Mouse (Mus musculus) gastrocnemius, postnatal 4 days (tissue): ENCODE results near the gene Gm11020. TPM values are rescaled to one million over a fixed set of nuclear protein-coding genes. Genes with fewer than 3 reads are reported as not detected.
A peak's percentile ranks its signal among the peaks of the same experiment; 100 is the strongest.

ENCODE experiments used
- DNase-seq, 2 experiments: peaks; one replicate each; pipeline ENCODE4 v3.0.0; 2021 to 2022; ENCODE audit warnings: low spot score in 2 of 2, mixed read lengths in 2 of 2
- total RNA-seq, 2 experiments: library from RNA; stranded (reverse); gene quantifications; 2 replicates each; pipeline ENCODE4 v1.2.3; 2021

Gm11020 gene
- total RNA-seq, 2 experiments from 2014 or later: not detected

- no peak for DNase-seq
Observed at GRCm38 (mm10) chr8:104341678-104342077, 20.3 kb downstream of the Gm11020 start.

- DNase-seq: no peak
Observed at GRCm38 (mm10) chr8:104342426-104342825, 21.1 kb downstream of the Gm11020 start.

- DNase-seq: peak; percentile 67 to 86
Observed at GRCm38 (mm10) chr8:104343957-104344356, 22.6 kb downstream of the Gm11020 start.

GRCm38 (mm10) chr8:104344622-104345021 is 23.3 kb downstream of the Gm11020 start:
- no peak for DNase-seq

GRCm38 (mm10) chr8:104346706-104347105 is 25.3 kb downstream of the Gm11020 start:
- DNase-seq: no peak

GRCm38 (mm10) chr8:104348971-104349370 is 27.6 kb downstream of the Gm11020 start:
- DNase-seq: no peak

GRCm38 (mm10) chr8:104350047-104350446 is 28.7 kb downstream of the Gm11020 start:
- no peak for DNase-seq

GRCm38 (mm10) chr8:104353186-104353585 is 31.8 kb downstream of the Gm11020 start:
- DNase-seq: no peak

- DNase-seq: no peak
Observed at GRCm38 (mm10) chr8:104354504-104354903, 33.1 kb downstream of the Gm11020 start.

- DNase-seq: no peak
Observed at GRCm38 (mm10) chr8:104358637-104359036, 37.3 kb downstream of the Gm11020 start.

- DNase-seq: no peak
Observed at GRCm38 (mm10) chr8:104359778-104360456, 38.5 kb downstream of the Gm11020 start.

GRCm38 (mm10) chr8:104365695-104366094 is 44.3 kb downstream of the Gm11020 start:
- DNase-seq: no peak

- DNase-seq: no peak
Observed at GRCm38 (mm10) chr8:104367398-104367797, 46.0 kb downstream of the Gm11020 start.

GRCm38 (mm10) chr8:104369591-104369990 is 48.2 kb downstream of the Gm11020 start:
- DNase-seq: no peak

GRCm38 (mm10) chr8:104370071-104370470 is 48.7 kb downstream of the Gm11020 start:
- DNase-seq: no peak

GRCm38 (mm10) chr8:104371121-104371520 is 49.8 kb downstream of the Gm11020 start:
- DNase-seq: no peak

Other genes with a start within 250 kb of the Gm11020 start
- gene Cdh5, start 219.9 kb upstream of the Gm11020 start, total RNA-seq: 100 to 1,000 TPM; 163 to 174 TPM
- 1 to 10 TPM; 1.7 to 2.5 TPM for gene Bean1, start 151.1 kb upstream of the Gm11020 start, total RNA-seq
- 10 to 100 TPM in 1 of 2 experiments, 1 to 10 TPM in 1; 9.7 to 11.6 TPM for gene Tk2, start 73.0 kb upstream of the Gm11020 start, total RNA-seq
- gene Cklf, start 70.7 kb upstream of the Gm11020 start, total RNA-seq: 10 to 100 TPM; 16.0 to 19.4 TPM
- not detected for gene Cmtm2a, start 28.4 kb upstream of the Gm11020 start, total RNA-seq
- gene Gm45711, start 11.5 kb upstream of the Gm11020 start, total RNA-seq: not detected
- gene Cmtm1, start 11.4 kb upstream of the Gm11020 start, total RNA-seq: not detected
- gene Cmtm2b, start 663 bp downstream of the Gm11020 start, total RNA-seq: not detected
- 10 to 100 TPM; 70.2 to 71.1 TPM for gene Cmtm3, start 17.8 kb downstream of the Gm11020 start, total RNA-seq
- 10 to 100 TPM in 1 of 2 experiments, 1 to 10 TPM in 1; 9.9 to 10.5 TPM for gene Cmtm4, start 74.2 kb downstream of the Gm11020 start, total RNA-seq
- 100 to 1,000 TPM; 102 to 116 TPM for gene Dync1li2, start 121.5 kb downstream of the Gm11020 start, total RNA-seq
- under 1 TPM; 0.22 to 0.36 TPM for gene Terb1, start 188.3 kb downstream of the Gm11020 start, total RNA-seq
- 10 to 100 TPM; 34.8 to 41.8 TPM for gene Nae1, start 213.1 kb downstream of the Gm11020 start, total RNA-seq
- under 1 TPM; 0.64 to 0.80 TPM for gene Car7, start 213.1 kb downstream of the Gm11020 start, total RNA-seq